Mouse (Mus musculus) stomach, postnatal 0 days (tissue): ENCODE results near the gene Jaml. TPM values are rescaled to one million over a fixed set of nuclear protein-coding genes. Genes with fewer than 3 reads are reported as not detected.

ENCODE experiments used
- ATAC-seq: fragments of 200-750 bp; cut with Nextera tagmentation; 2 replicates; pipeline ENCODE4 v1.8.0; 2017; ENCODE audit not compliant: low FRiP score, low TSS enrichment
- DNase-seq: peaks from one replicate; pipeline ENCODE4 v3.0.0-alpha.2; 2016; ENCODE audit warnings: low spot score
- H3K27ac ChIP-seq: fragments of 300-500 bp; sonication (generic); replicated peaks from 2 replicates; pipeline ENCODE4 v1.5.1; 2014; ENCODE audit warnings: mild to moderate bottlenecking, control low read depth
- H3K27me3 ChIP-seq: fragments of 300-500 bp; sonication (generic); 2 replicates; pipeline ENCODE4 v1.6.1; 2014; ENCODE audit warnings: low read length; ENCODE audit not compliant: control insufficient read depth, insufficient read depth
- H3K36me3 ChIP-seq: fragments of 300-500 bp; sonication (generic); 2 replicates; pipeline ENCODE4 v1.6.1; 2014; ENCODE audit warnings: low read length, mixed read lengths; ENCODE audit not compliant: control insufficient read depth, insufficient read depth
- H3K4me1 ChIP-seq: fragments of 300-500 bp; sonication (generic); replicated peaks from 2 replicates; pipeline ENCODE4 v1.6.1; 2014; ENCODE audit warnings: antibody characterized with exemption; ENCODE audit not compliant: control insufficient read depth, insufficient read depth
- H3K4me2 ChIP-seq: fragments of 300-500 bp; sonication (generic); replicated peaks from 2 replicates; pipeline ENCODE4 v1.6.1; 2014; ENCODE audit warnings: low read depth, mild to moderate bottlenecking, control low read depth, moderate library complexity
- H3K4me3 ChIP-seq: fragments of 300-500 bp; sonication (generic); 2 replicates; pipeline ENCODE4 v1.5.1; 2014; ENCODE audit warnings: low read depth, low read length, control low read depth
- H3K9ac ChIP-seq: fragments of 300-500 bp; sonication (generic); 2 replicates; pipeline ENCODE4 v1.6.1; 2014; ENCODE audit warnings: mild to moderate bottlenecking, low read length, control low read depth, mixed read lengths
- H3K9me3 ChIP-seq: fragments of 300-500 bp; sonication (generic); 2 replicates; pipeline ENCODE4 v1.6.1; 2016; ENCODE audit warnings: low read length; ENCODE audit not compliant: control insufficient read depth
- CTCF ChIP-seq: IDR thresholded peaks from 2 replicates; pipeline ENCODE4 v1.5.1; 2016; ENCODE audit warnings: antibody characterized with exemption, low read depth, mild to moderate bottlenecking, moderate library complexity
- EP300 ChIP-seq: optimal IDR thresholded peaks from 2 replicates; pipeline ENCODE3; 2016; ENCODE audit warnings: antibody characterized with exemption
- WGBS: fragments of 180-500 bp; shearing (Covaris S2); extraction: QIAGEN DNeasy Blood & Tissue Kit; methylation state at CpG from one replicate; pipeline ENCODE4 v1.1.7; 2014; 5-methylcytosine and 5-hydroxymethylcytosine counted together
- polyA plus RNA-seq: library from polyadenylated mRNA; unstranded; fragments of >200 nt; fragmentation: Nextera tagmentation; extraction: Ambion mirVana; gene quantifications from 2 replicates; pipeline ENCODE4 v1.2.1, GENCODE M21; 2015

Gene Jaml
- polyA plus RNA-seq, 1 experiment from 2014 or later, result 3.5 TPM

DNA sequence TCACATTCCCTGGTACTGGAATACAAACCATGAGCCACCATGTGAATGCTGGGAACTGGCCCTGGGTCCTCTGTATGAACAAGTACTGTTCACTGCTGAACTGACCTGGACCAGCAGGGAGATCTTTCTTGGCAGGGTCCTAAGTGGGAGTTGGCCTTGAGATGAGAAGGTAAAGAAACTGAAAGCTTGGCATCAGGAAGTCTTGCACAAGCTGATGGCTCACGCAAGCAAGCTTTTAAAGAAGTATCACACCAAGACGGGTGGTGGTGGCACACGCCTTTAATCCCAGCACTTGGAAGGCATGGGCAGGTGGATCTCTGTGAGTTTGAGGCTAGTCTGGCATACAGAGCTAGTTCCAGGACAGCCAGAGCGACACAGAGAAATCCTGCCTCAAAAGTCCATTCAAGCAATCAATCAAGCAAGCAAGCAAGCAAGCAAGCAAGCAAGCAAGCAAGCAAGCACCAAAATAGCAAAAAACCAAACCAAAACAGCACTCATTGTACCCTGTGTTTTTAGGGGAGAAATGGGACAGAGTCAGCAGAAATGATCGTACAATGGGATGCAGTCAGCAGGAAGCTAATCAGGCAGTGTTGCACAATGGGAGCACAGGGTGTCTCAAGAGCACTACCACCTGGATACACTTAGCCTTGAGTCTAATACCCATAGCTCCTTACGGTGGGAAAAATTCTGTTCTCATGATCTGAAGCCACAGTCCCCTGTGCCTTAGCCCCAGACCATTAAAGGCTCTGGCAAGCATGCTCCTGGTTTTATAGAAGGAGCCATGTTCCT is 16.4 kb downstream of the Jaml start:
- no peak overlapping the region for H3K9ac ChIP-seq
- TF ChIP-seq EP300 (no peak), CTCF (no peak)
- no peaks in the 10 kb centered on the region for H3K27me3 ChIP-seq
- no peaks in the 10 kb centered on the region; the same call in 1 of the 2 replicates for H3K4me1 ChIP-seq
- H3K9me3 ChIP-seq, result no peaks in the 10 kb centered on the region
- H3K4me2 ChIP-seq, result no peak overlapping the region
- no peak for ATAC-seq
- no peak for DNase-seq
- 71% methylated on average over 6 of the region's 6 CpGs for WGBS
- H3K27ac ChIP-seq, result no peak overlapping the region
- no peaks in the 10 kb centered on the region for H3K36me3 ChIP-seq
- no peak overlapping the region for H3K4me3 ChIP-seq

DNA sequence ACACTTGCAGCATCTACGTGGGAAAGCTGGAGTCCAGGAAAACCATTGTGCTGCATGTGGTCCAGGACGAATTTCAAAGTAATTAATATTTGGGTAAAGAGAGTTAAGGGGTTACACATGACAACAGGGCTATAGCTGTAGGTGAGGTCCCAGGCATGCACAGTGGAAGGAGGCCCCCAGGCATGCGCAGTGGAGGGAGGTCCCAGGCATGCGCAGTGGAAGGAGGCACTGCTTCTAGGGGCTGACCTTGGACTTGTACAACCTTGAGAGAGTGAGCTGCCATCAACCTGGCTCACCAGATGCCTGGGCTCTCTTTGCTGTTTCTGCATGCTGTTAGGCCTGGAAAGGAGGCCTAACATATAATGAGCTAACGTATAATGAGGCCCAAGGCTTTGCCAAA is 18.9 kb downstream of the Jaml start:
- no peak overlapping the region for H3K27ac ChIP-seq
- no peak for DNase-seq
- ATAC-seq, result no peak
- H3K4me2 ChIP-seq, result no peak overlapping the region
- no peak overlapping the region for H3K9ac ChIP-seq
- no peaks in the 10 kb centered on the region for H3K9me3 ChIP-seq
- WGBS, result 84% methylated on average over 5 of the region's 5 CpGs
- no peaks in the 10 kb centered on the region for H3K27me3 ChIP-seq
- H3K4me1 ChIP-seq, result no peaks in the 10 kb centered on the region
- H3K36me3 ChIP-seq, result no peaks in the 10 kb centered on the region
- no peak for TF ChIP-seq EP300
- TF ChIP-seq CTCF, result no peak
- H3K4me3 ChIP-seq, result no peak overlapping the region

DNA sequence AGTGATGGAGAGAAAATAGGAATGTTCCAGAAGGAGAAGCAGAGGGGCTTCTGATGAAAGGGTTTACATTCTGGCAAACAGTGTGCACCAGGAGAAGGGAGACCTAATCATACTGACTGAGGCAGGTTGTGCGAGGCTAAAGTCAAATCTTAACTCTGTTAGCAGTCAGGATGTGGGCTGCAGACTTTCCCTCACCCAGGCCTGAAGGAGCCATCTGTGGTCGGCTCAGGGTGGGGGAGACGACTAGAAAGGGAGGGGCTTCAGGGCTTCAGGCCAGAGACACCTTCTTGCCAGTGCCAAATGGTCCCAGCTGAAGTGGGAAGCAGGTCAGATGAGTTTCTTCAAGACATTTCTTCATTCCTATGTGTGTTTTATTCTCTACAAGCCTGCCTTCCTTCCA is 19.4 kb downstream of the Jaml start:
- Histone ChIP-seq H3K9me3 (no peaks in the 10 kb centered on the region), H3K27ac (0 out of 2 replicates have a peak overlapping the region, but pooled peaks have one; percentile 24), H3K4me1 (no peaks in the 10 kb centered on the region), H3K9ac (no peak overlapping the region), H3K36me3 (no peaks in the 10 kb centered on the region), H3K4me2 (no peak overlapping the region), H3K4me3 (no peak overlapping the region), H3K27me3 (no peaks in the 10 kb centered on the region)
- TF ChIP-seq CTCF (no peak), EP300 (no peak)
- DNase-seq (no peak), ATAC-seq (no peak)
- WGBS, result 36% methylated on average over 3 of the region's 3 CpGs

DNA sequence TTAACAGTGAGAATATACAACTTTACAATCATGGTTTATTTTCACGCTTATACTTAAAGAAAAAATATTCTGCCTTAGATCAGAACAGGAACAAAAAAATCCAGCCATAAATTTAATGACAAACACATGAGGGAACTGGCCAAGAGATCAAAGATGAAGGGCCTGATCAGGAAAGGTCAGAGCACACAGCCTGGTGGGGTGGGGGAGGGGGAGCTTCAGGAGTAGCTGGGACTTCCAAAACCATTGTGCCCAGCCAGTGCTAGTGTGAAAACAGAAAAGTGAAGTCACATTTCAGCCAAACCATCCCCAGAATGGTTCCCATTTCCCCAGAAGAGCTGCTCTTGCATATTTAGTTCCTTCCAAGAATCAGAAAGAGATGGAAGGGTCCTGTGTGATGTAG is 23.5 kb downstream of the Jaml start:
- no peak for DNase-seq
- H3K9me3 ChIP-seq, result no peaks in the 10 kb centered on the region
- H3K27me3 ChIP-seq, result no peaks in the 10 kb centered on the region
- H3K9ac ChIP-seq, result no peak overlapping the region
- ATAC-seq, result no peak
- no peaks in the 10 kb centered on the region for H3K36me3 ChIP-seq
- no peak for TF ChIP-seq EP300
- no peak for TF ChIP-seq CTCF
- no peaks in the 10 kb centered on the region for H3K4me1 ChIP-seq
- H3K4me2 ChIP-seq, result no peak overlapping the region
- no peak overlapping the region for H3K27ac ChIP-seq
- WGBS, result 76% methylated on average over 1 of the region's 1 CpGs
- H3K4me3 ChIP-seq, result no peak overlapping the region

DNA sequence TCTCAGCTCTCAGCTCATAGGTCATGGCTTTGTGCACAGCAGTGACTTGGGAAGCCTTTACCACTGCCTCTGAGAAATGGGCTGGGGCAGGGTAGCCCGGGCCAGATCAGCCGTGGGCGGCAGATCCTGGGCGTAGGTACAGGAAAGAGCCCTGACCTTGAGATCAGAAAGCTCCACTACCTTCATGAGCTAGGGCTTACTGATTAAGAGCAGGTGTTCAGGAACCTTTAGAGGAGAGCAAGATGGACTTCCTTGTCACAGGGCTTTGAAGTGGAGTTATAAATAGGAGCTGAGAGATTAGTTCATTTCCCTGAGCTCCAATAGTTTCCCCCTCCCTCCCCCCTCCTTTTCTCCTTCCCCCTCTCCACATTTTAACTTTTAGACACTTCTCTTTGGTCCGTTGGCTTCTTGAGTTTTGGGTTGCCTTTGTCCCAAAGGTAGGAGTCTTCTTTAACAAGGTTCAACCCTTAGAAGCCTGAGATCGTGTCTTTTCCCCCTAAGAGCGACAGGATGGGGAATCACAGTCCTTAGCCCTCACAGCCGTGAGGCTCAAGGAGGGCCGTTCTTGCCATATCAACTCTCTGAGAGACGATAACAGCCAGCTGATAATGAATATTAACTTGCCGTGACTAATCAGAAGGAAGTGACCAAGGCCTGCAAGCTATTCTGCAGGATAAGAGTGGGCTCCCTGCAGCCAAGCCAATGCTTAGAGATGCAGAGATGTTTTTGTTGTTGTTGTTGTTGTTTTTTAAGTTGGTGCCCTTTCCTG is 24.4 kb downstream of the Jaml start:
- no peak for TF ChIP-seq EP300
- TF ChIP-seq CTCF, result no peak
- H3K9ac ChIP-seq, result no peak overlapping the region
- 51% methylated on average over 11 of the region's 11 CpGs for WGBS
- H3K4me2 ChIP-seq, result no peak overlapping the region
- H3K36me3 ChIP-seq, result no peaks in the 10 kb centered on the region
- peak; percentile 40 for DNase-seq
- no peak overlapping the region for H3K4me3 ChIP-seq
- H3K9me3 ChIP-seq, result no peaks in the 10 kb centered on the region
- 0 out of 2 replicates have a peak overlapping the region, but pooled peaks have one; percentile 6 for H3K27ac ChIP-seq
- peak; percentile 86 for ATAC-seq
- H3K27me3 ChIP-seq, result no peaks in the 10 kb centered on the region
- H3K4me1 ChIP-seq, result no peaks in the 10 kb centered on the region
